10 mouse cellular contexts compared by ENCODE assay signal in the genomic region with DNA sequence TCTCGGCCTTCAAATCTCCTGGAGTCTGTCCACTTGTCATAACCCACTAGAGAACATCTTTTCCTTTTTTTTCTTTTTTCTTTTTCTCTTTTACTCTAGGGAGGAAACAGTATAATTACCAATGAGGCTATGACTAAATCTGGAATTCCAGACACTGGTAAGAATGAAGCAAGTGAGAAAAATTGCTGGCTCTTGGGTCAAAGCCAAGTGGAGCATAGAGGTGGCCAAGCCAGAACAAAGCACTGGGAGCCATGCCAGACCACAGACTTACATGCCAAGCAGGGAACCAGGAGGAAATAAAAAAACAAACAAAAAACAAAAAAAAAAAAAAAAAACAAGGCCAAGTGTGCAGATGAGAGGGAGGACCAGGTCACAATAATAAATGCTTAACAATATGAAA. TPM values are rescaled to one million over a fixed set of nuclear protein-coding genes. Genes with fewer than 3 reads are reported as not detected.
DNase-seq lines count a peak whose midpoint lies in the region; ATAC-seq and TF ChIP-seq lines count a peak whose summit lies in the region.
"Had no signal": no experiment of that assay in that cellular context is flagged by ENCODE, and none has a peak within 500 bp of the region (broad histone marks: within the 10 kb centered on the region; RNA-seq: fewer than 3 reads in every experiment).

No protein-coding gene starts in this region.

- no peak for TF ChIP-seq CTCF in forebrain, postnatal 0 days (IDR thresholded peaks at IDR 0.05; ENCODE audit: low read depth)

- no peak for ATAC-seq in frontal cortex, adult (ENCODE audit: low TSS enrichment)
- ATAC-seq in neural tube, embryonic 14.5 days (ENCODE audit: low read depth) = peak; percentile 60; the same call in 1 of the 2 replicates
- ATAC-seq in forebrain, postnatal 0 days = no peak

- no peak overlapping the region for H3K9ac ChIP-seq in neural tube, embryonic 14.5 days (replicated peaks; ENCODE audit: low read depth, low read length)
- no peak overlapping the region for H3K9ac ChIP-seq in forebrain, postnatal 0 days

- 67% methylated on average over 1 of the region's 1 CpGs for WGBS in neural tube, embryonic 14.5 days
- 50% methylated on average over 1 of the region's 1 CpGs for WGBS in forebrain, postnatal 0 days

- peak; percentile 7 to 17 for DNase-seq in frontal cortex, postnatal 36 days (ENCODE audit: low spot score in 2 of 2)
- no peak for DNase-seq in neural tube, embryonic 10.5 days (ENCODE audit: extremely low spot score, low spot score)
- DNase-seq in forebrain, postnatal 0 days = peak; percentile 12
- DNase-seq in left cerebral cortex, postnatal 4 days = peak; percentile 67
- DNase-seq in thymus, postnatal 10 days (ENCODE audit: low spot score in 2 of 2) = no peak
- DNase-seq in frontal cortex, postnatal 25 days (ENCODE audit: low spot score in 2 of 2) = no peak

- intact Hi-C loops in left cerebral cortex, postnatal 4 days (cut with DNase I) = no loop called here

- H3K4me2 ChIP-seq in neural tube, embryonic 14.5 days (ENCODE audit: low read depth, low read length) = no peak overlapping the region
- no peak overlapping the region for H3K4me2 ChIP-seq in forebrain, postnatal 0 days (ENCODE audit: low read depth)

- H3K36me3 ChIP-seq in neural tube, embryonic 14.5 days (ENCODE audit: control insufficient read depth, insufficient read depth, low read length) = no peaks in the 10 kb centered on the region
- H3K36me3 ChIP-seq in forebrain, postnatal 0 days (ENCODE audit: insufficient read depth) = no peaks in the 10 kb centered on the region

- H3K27ac ChIP-seq in neural tube, embryonic 14.5 days (ENCODE audit: low read depth, low read length) = no peak overlapping the region
- H3K27ac ChIP-seq in forebrain, postnatal 0 days (ENCODE audit: low read depth, low read length) = no peak overlapping the region

- H3K4me3 ChIP-seq in neural tube, embryonic 14.5 days (ENCODE audit: low read depth, low read length) = no peak overlapping the region
- no peak overlapping the region for H3K4me3 ChIP-seq in forebrain, postnatal 0 days (ENCODE audit: low read depth, low read length)

- H3K9me3 ChIP-seq in neural tube, embryonic 14.5 days (ENCODE audit: control insufficient read depth, low read length) = no peaks in the 10 kb centered on the region
- no peaks in the 10 kb centered on the region for H3K9me3 ChIP-seq in forebrain, postnatal 0 days (ENCODE audit: low read length)

- no peaks in the 10 kb centered on the region for H3K4me1 ChIP-seq in neural tube, embryonic 14.5 days (ENCODE audit: control insufficient read depth, insufficient read depth, low read length)
- no peaks in the 10 kb centered on the region for H3K4me1 ChIP-seq in forebrain, postnatal 0 days (ENCODE audit: insufficient read depth)

- H3K27me3 ChIP-seq in neural tube, embryonic 14.5 days (ENCODE audit: control insufficient read depth, insufficient read depth, low read length) = no peaks in the 10 kb centered on the region
- no peaks in the 10 kb centered on the region for H3K27me3 ChIP-seq in forebrain, postnatal 0 days (ENCODE audit: insufficient read depth, low read length)

RNA-seq across cellular contexts. Expression of gene Glra2, which starts 35.6 kb away (rescaled TPM):
- polyA plus RNA-seq in neural tube, embryonic 14.5 days (2014; fragmentation: Nextera tagmentation; extraction: Ambion mirVana) = 14.4 and 23.0 TPM in 2 replicates
- 99.8 and 108 TPM in 2 replicates for total RNA-seq in forebrain, postnatal 0 days (2014; rRNA removed)
- 23.3 and 47.6 TPM in 2 replicates for polyA plus RNA-seq in forebrain, postnatal 0 days (2015; fragmentation: Nextera tagmentation; extraction: Ambion mirVana)
- 10 to 100 TPM; 58.2 to 62.0 TPM for total RNA-seq in left cerebral cortex, postnatal 4 days (2021)
- polyA plus RNA-seq: heart, embryonic 14.5 days; liver, embryonic 16.5 days had no signal

Comparison
In these comparisons a context has a peak if more than half of its experiments do, and no peak if none do; other contexts are left out.
1. DNase-seq: peak in frontal cortex, postnatal 36 days (2 of 2), forebrain, postnatal 0 days (single experiment) and left cerebral cortex, postnatal 4 days (single experiment); none in neural tube, embryonic 10.5 days (single experiment), thymus, postnatal 10 days (0 of 2) and frontal cortex, postnatal 25 days (0 of 2).